Mouse (Mus musculus) embryonic stem cell, embryonic (primary cell): ENCODE data around the gene Aspa.

ENCODE experiments used
- CTCF ChIA-PET, 4 experiments: fragments of 300-600 bp in 2 of 4; fragments of 350-600 bp in 2 of 4; sonication (Branson Sonifier 250); formaldehyde crosslinking; loops; one replicate each; lab custom pipeline; 2022; ENCODE audit warnings: inconsistent platforms in 2 of 4; lab: Charles Lee
- POLR2A ChIA-PET, 4 experiments: fragments of 300-600 bp in 2 of 4; fragments of 350-600 bp in 2 of 4; sonication (Branson Sonifier 250); formaldehyde crosslinking; loops; one replicate each; lab custom pipeline; 2022; ENCODE audit warnings: antibody characterized with exemption in 4 of 4, inconsistent platforms in 1 of 4; lab: Charles Lee

Gene Aspa

GRCm38 (mm10) chr11:73274821-73275220 lies 54.6 kb downstream of the Aspa start:
- CTCF ChIA-PET, result interaction anchor here in 1 of 4 experiments (0.6 kb wide), 1 partner anchor 1255 kb away, joined by 9 read pairs; no protein-coding TSS in a partner anchor
- POLR2A ChIA-PET, result interaction anchor here in 2 of 4 experiments (1.3 to 2.3 kb wide), 2 partner anchors 17 to 76 kb away, joined by 4 to 9 read pairs; partner anchors contain the start of genes Ctns (in 1 of the 2) and Shpk (in 1 of the 2)

GRCm38 (mm10) chr11:73267267-73267666 lies 62.1 kb downstream of the Aspa start, which contains the start of gene Trpv3:
Gene Trpv3, plus strand, starts transcription at chr11:73267388.
- ChIA-PET CTCF (interaction anchor here in 2 of 4 experiments (0.6 to 1.2 kb wide), 2 partner anchors 14 to 670 kb away, joined by 4 read pairs; no protein-coding TSS in a partner anchor), POLR2A (interaction anchor here in 3 of 4 experiments (0.6 to 2.0 kb wide), 7 partner anchors 9 to 137 kb away, joined by 3 to 10 read pairs (median 3); partner anchors contain the start of genes Ctns (in 1 of the 3) and Shpk (in 1 of the 3))

- CTCF ChIA-PET, result no interaction called here
- POLR2A ChIA-PET, result interaction anchor here in 1 of 4 experiments (0.7 kb wide), 1 partner anchor 395 kb away, joined by 3 read pairs; no protein-coding TSS in a partner anchor
Observed at GRCm38 (mm10) chr11:73261385-73261784, 68.0 kb downstream of the Aspa start.

GRCm38 (mm10) chr11:73260457-73260856 lies 68.9 kb downstream of the Aspa start:
- POLR2A ChIA-PET, result no interaction called here
- CTCF ChIA-PET, result interaction anchor here in 1 of 4 experiments (0.5 kb wide), 1 partner anchor 445 kb away, joined by 3 read pairs; no protein-coding TSS in a partner anchor

- CTCF ChIA-PET, result no interaction called here
Observed at GRCm38 (mm10) chr11:73258664-73259063, 70.7 kb downstream of the Aspa start.

GRCm38 (mm10) chr11:73257362-73257945 lies 71.9 kb downstream of the Aspa start:
- ChIA-PET POLR2A (interaction anchor here in 3 of 4 experiments (0.7 to 2.2 kb wide), 12 partner anchors 8 to 328 kb away, joined by 3 to 10 read pairs (median 4); partner anchors contain the start of genes Ctns (in 2 of the 3), Shpk (in 2 of the 3) and Trpv3 (in 2 of the 3)), CTCF (no interaction called here)

More at GRCm38 (mm10) chr11:73258664-73259063, 70.7 kb downstream of the Aspa start:
- POLR2A ChIA-PET, result interaction anchor here in 2 of 4 experiments (0.6 to 2.2 kb wide), 3 partner anchors 9 to 66 kb away, joined by 3 to 10 read pairs (median 3); partner anchors contain the start of gene Trpv3 (in 2 of the 2)
